Mouse (Mus musculus) neural tube, embryonic 12.5 days (tissue): ENCODE results near the gene Ubash3a. TPM values are rescaled to one million over a fixed set of nuclear protein-coding genes. Genes with fewer than 3 reads are reported as not detected.

Experiments used
- ATAC-seq: fragments of 200-750 bp; cut with Nextera tagmentation; 2 replicates; pipeline ENCODE4 v1.8.0; 2017; ENCODE audit warnings: low read depth, mild to moderate bottlenecking, moderate TSS enrichment, moderate library complexity; ENCODE audit not compliant: low FRiP score
- H3K27ac ChIP-seq: fragments of 300-500 bp; sonication (generic); 2 replicates; pipeline ENCODE4 v1.5.1; 2016
- H3K27me3 ChIP-seq: fragments of 300-500 bp; sonication (generic); replicated peaks from 2 replicates; pipeline ENCODE4 v1.6.1; 2016; ENCODE audit warnings: mild to moderate bottlenecking
- H3K36me3 ChIP-seq: fragments of 300-500 bp; sonication (generic); 2 replicates; pipeline ENCODE4 v1.6.1; 2016; ENCODE audit warnings: mild to moderate bottlenecking
- H3K4me1 ChIP-seq: fragments of 300-500 bp; sonication (generic); 2 replicates; pipeline ENCODE4 v1.6.1; 2016
- H3K4me2 ChIP-seq: fragments of 300-500 bp; sonication (generic); replicated peaks from 2 replicates; pipeline ENCODE4 v1.6.1; 2016; ENCODE audit warnings: mild to moderate bottlenecking
- H3K4me3 ChIP-seq: fragments of 300-500 bp; sonication (generic); 2 replicates; pipeline ENCODE4 v1.5.1; 2016
- H3K9ac ChIP-seq: fragments of 300-500 bp; sonication (generic); 2 replicates; pipeline ENCODE4 v1.6.1; 2016; ENCODE audit warnings: mild to moderate bottlenecking
- H3K9me3 ChIP-seq: fragments of 300-500 bp; sonication (generic); 2 replicates; pipeline ENCODE4 v1.6.1; 2016; ENCODE audit warnings: mild to moderate bottlenecking
- WGBS: fragments of 180-500 bp; shearing (Covaris S2); methylation state at CpG from one replicate; pipeline ENCODE4 v1.1.7; 2016; 5-methylcytosine and 5-hydroxymethylcytosine counted together
- polyA plus RNA-seq: library from polyadenylated mRNA; unstranded; fragments of >200 nt; fragmentation: Nextera tagmentation; extraction: Ambion mirVana; gene quantifications from 2 replicates; pipeline ENCODE4 v1.2.1, GENCODE M21; 2016

Gene Ubash3a
- polyA plus RNA-seq, 1 experiment from 2014 or later, result 0.85 TPM

GRCm38 (mm10) chr17:31191825-31192224 lies 15.8 kb upstream of the Ubash3a start:
- Histone ChIP-seq H3K4me2 (no peak overlapping the region), H3K36me3 (no peaks in the 10 kb centered on the region), H3K9ac (no peak overlapping the region), H3K9me3 (0 out of 2 replicates have a peak, but pooled peaks cover under 1% of the 10 kb centered on the region), H3K4me1 (no peaks in the 10 kb centered on the region; the same call in 1 of the 2 replicates), H3K27me3 (no peaks in the 10 kb centered on the region), H3K4me3 (no peak overlapping the region), H3K27ac (no peak overlapping the region)
- no peak for ATAC-seq
- 72% methylated on average over 8 of the region's 8 CpGs for WGBS

DNA sequence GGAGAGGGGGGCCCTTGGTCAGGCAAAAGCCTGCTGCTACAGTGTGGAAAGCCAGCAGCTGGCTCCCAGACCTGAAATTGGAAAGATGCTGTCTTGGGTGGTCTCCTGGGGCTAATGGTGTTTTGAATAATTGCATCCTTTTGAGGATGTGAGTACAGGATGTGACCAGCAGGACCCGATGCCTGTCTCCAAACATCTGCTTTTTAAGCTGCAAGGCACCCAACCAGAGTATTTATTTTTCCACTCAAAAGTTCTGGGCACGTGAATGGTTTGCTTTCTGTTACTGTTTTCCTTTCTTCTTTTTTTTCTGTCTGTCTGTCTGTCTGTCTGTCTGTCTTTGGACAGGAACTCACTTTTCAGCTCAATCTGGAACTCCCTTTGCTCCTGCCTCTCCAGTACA lies 15.0 kb upstream of the Ubash3a start:
- H3K27ac ChIP-seq, result no peak overlapping the region
- ATAC-seq, result no peak
- H3K9ac ChIP-seq, result no peak overlapping the region
- no peak overlapping the region for H3K4me3 ChIP-seq
- H3K4me2 ChIP-seq, result no peak overlapping the region
- no peaks in the 10 kb centered on the region; the same call in 1 of the 2 replicates for H3K4me1 ChIP-seq
- H3K9me3 ChIP-seq, result no peaks in the 10 kb centered on the region
- H3K36me3 ChIP-seq, result no peaks in the 10 kb centered on the region
- 62% methylated on average over 2 of the region's 2 CpGs for WGBS
- no peaks in the 10 kb centered on the region for H3K27me3 ChIP-seq

- no peak overlapping the region for H3K27ac ChIP-seq
- ATAC-seq, result no peak
- no peaks in the 10 kb centered on the region; the same call in 1 of the 2 replicates for H3K4me1 ChIP-seq
- H3K36me3 ChIP-seq, result no peaks in the 10 kb centered on the region
- H3K27me3 ChIP-seq, result no peaks in the 10 kb centered on the region
- no peak overlapping the region for H3K9ac ChIP-seq
- H3K4me2 ChIP-seq, result no peak overlapping the region
- 80% methylated on average over 9 of the region's 9 CpGs for WGBS
- no peaks in the 10 kb centered on the region for H3K9me3 ChIP-seq
- no peak overlapping the region for H3K4me3 ChIP-seq
Observed at GRCm38 (mm10) chr17:31193360-31193759, 14.3 kb upstream of the Ubash3a start.

DNA sequence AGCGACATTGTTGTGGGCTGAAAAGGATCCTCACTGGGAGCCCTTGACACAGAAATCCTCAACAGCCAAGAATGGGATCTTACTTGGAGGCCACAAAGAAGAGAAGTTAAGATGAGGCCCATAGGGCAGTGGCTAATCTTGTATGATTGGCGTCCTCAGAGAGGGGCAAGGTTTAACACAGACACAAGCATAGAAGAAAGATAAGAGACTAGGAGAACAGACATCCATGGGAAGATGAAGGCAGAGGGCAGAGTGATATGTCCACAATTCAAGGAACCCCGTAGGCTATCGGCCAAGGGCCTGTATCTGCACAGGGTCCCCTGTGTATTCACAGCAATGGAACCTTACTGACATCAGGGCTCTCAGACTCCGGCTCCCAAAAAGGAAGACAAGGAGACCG lies 12.5 kb upstream of the Ubash3a start:
- H3K4me1 ChIP-seq, result no peaks in the 10 kb centered on the region; the same call in 1 of the 2 replicates
- H3K36me3 ChIP-seq, result no peaks in the 10 kb centered on the region
- no peak overlapping the region for H3K4me2 ChIP-seq
- WGBS, result 92% methylated on average over 6 of the region's 6 CpGs
- no peak overlapping the region for H3K4me3 ChIP-seq
- H3K9me3 ChIP-seq, result no peaks in the 10 kb centered on the region
- no peak for ATAC-seq
- no peak overlapping the region for H3K27ac ChIP-seq
- H3K9ac ChIP-seq, result no peak overlapping the region
- no peaks in the 10 kb centered on the region for H3K27me3 ChIP-seq

GRCm38 (mm10) chr17:31196283-31196682 lies 11.4 kb upstream of the Ubash3a start:
- no peak overlapping the region for H3K27ac ChIP-seq
- H3K4me1 ChIP-seq, result no peaks in the 10 kb centered on the region; the same call in 1 of the 2 replicates
- H3K36me3 ChIP-seq, result no peaks in the 10 kb centered on the region
- no peak overlapping the region for H3K4me2 ChIP-seq
- WGBS, result 90% methylated on average over 7 of the region's 7 CpGs
- no peak for ATAC-seq
- H3K27me3 ChIP-seq, result no peaks in the 10 kb centered on the region
- no peak overlapping the region for H3K9ac ChIP-seq
- no peaks in the 10 kb centered on the region for H3K9me3 ChIP-seq
- H3K4me3 ChIP-seq, result no peak overlapping the region

- Histone ChIP-seq H3K4me2 (no peak within 1 kb of the TSS), H3K36me3 (no peaks in the 10 kb centered on the region), H3K9ac (no peak within 1 kb of the TSS), H3K27ac (no peak within 1 kb of the TSS), H3K4me3 (no peak within 1 kb of the TSS), H3K27me3 (no peaks in the 10 kb centered on the region), H3K4me1 (no peaks in the 10 kb centered on the region), H3K9me3 (no peaks in the 10 kb centered on the region)
- ATAC-seq, result no peak
- 88% methylated on average over 11 of the region's 11 CpGs for WGBS
Observed at GRCm38 (mm10) chr17:31198877-31199276, 8.8 kb upstream of the Ubash3a start, which contains the start of gene Tmprss3. Gene Tmprss3 (minus strand): TSS chr17:31198977.

- no peaks in the 10 kb centered on the region for H3K4me1 ChIP-seq
- H3K36me3 ChIP-seq, result no peaks in the 10 kb centered on the region
- no peak overlapping the region for H3K27ac ChIP-seq
- no peak overlapping the region for H3K4me2 ChIP-seq
- WGBS, result 82% methylated on average over 8 of the region's 8 CpGs
- H3K4me3 ChIP-seq, result no peak overlapping the region
- H3K9ac ChIP-seq, result no peak overlapping the region
- no peaks in the 10 kb centered on the region for H3K9me3 ChIP-seq
- ATAC-seq, result no peak
- H3K27me3 ChIP-seq, result no peaks in the 10 kb centered on the region
Observed at GRCm38 (mm10) chr17:31208654-31209053, 981 bp downstream of the Ubash3a start.

- ATAC-seq, result no peak
- Histone ChIP-seq H3K9me3 (no peaks in the 10 kb centered on the region), H3K4me2 (no peak overlapping the region), H3K4me1 (no peaks in the 10 kb centered on the region), H3K27ac (no peak overlapping the region), H3K4me3 (no peak overlapping the region), H3K27me3 (no peaks in the 10 kb centered on the region), H3K9ac (no peak overlapping the region), H3K36me3 (no peaks in the 10 kb centered on the region)
- WGBS, result 94% methylated on average over 11 of the region's 11 CpGs
Observed at GRCm38 (mm10) chr17:31209376-31209930, 1.8 kb downstream of the Ubash3a start.

DNA sequence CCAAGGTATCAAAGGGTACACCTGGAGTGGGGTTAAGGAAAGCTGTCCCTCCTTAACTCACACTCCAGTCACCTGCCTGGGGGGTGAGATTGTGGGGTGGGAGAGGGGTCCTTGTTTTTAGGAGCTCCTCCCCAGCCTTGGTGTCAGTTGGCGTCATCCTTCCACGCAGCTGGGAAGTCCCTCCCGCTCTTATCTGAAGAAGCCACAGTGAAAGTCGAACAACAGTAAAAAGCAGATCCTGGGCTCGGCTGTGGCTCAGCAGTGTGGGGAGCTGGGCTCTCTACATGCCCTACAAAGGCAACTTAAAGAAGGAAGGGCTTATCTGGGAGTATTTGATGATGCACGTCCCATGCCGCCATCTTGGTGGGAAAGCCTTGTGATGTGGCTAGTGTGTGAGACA lies 2.6 kb downstream of the Ubash3a start:
- Histone ChIP-seq H3K4me3 (no peak overlapping the region), H3K9ac (no peak overlapping the region), H3K4me2 (no peak overlapping the region), H3K9me3 (no peaks in the 10 kb centered on the region), H3K27ac (no peak overlapping the region), H3K4me1 (no peaks in the 10 kb centered on the region), H3K27me3 (no peaks in the 10 kb centered on the region), H3K36me3 (no peaks in the 10 kb centered on the region)
- no peak for ATAC-seq
- WGBS, result 89% methylated on average over 7 of the region's 7 CpGs

DNA sequence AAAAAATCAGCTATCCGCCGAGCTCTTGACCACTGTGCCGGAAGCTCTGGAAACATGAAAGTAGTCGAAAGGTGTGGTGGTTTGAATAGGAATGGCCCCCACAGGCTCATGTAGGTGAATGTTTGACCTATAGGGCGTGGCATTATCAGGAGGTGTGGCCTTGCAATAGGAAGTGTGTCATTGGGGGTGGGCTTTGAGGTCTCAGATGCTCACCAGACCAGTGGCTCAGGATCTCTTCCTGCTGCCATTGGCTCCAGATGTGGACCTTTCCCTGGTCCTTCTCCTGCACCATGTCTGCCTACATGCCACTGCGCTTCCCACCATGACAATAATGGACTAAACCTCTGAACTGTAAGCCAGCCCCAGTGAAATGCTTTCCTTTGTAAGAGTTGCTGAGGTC lies 4.2 kb downstream of the Ubash3a start:
- no peaks in the 10 kb centered on the region for H3K9me3 ChIP-seq
- no peak overlapping the region for H3K4me3 ChIP-seq
- ATAC-seq, result no peak
- H3K36me3 ChIP-seq, result no peaks in the 10 kb centered on the region
- H3K27ac ChIP-seq, result no peak overlapping the region
- 92% methylated on average over 6 of the region's 6 CpGs for WGBS
- H3K27me3 ChIP-seq, result no peaks in the 10 kb centered on the region
- H3K9ac ChIP-seq, result no peak overlapping the region
- no peaks in the 10 kb centered on the region for H3K4me1 ChIP-seq
- H3K4me2 ChIP-seq, result no peak overlapping the region

GRCm38 (mm10) chr17:31216068-31216955 lies 8.6 kb downstream of the Ubash3a start:
- H3K4me3 ChIP-seq, result no peak overlapping the region
- H3K4me1 ChIP-seq, result no peaks in the 10 kb centered on the region
- no peak overlapping the region for H3K9ac ChIP-seq
- H3K27me3 ChIP-seq, result no peaks in the 10 kb centered on the region
- no peaks in the 10 kb centered on the region for H3K9me3 ChIP-seq
- H3K27ac ChIP-seq, result no peak overlapping the region
- H3K4me2 ChIP-seq, result no peak overlapping the region
- WGBS, result 55% methylated on average over 5 of the region's 5 CpGs
- no peaks in the 10 kb centered on the region for H3K36me3 ChIP-seq
- ATAC-seq, result no peak

GRCm38 (mm10) chr17:31222810-31223310 lies 15.2 kb downstream of the Ubash3a start:
- ATAC-seq, result no peak
- Histone ChIP-seq H3K9ac (no peak overlapping the region), H3K4me2 (no peak overlapping the region), H3K27me3 (no peaks in the 10 kb centered on the region), H3K4me3 (no peak overlapping the region), H3K36me3 (no peaks in the 10 kb centered on the region), H3K4me1 (no peaks in the 10 kb centered on the region), H3K27ac (no peak overlapping the region), H3K9me3 (no peaks in the 10 kb centered on the region)
- WGBS, result 82% methylated on average over 4 of the region's 4 CpGs
